Mouse (Mus musculus): ENCODE measurements around the gene Duoxa1. TPM values are rescaled to one million over a fixed set of nuclear protein-coding genes. Genes with fewer than 3 reads are reported as not detected.
"Not testable (repeated sequence)": the region's sequence is repeated elsewhere in the genome, so short reads cannot be mapped to it uniquely, and the experiment has no call there.

The Duoxa1 gene
- total RNA-seq, 1 experiment from 2014 or later, result not detected

DNA sequence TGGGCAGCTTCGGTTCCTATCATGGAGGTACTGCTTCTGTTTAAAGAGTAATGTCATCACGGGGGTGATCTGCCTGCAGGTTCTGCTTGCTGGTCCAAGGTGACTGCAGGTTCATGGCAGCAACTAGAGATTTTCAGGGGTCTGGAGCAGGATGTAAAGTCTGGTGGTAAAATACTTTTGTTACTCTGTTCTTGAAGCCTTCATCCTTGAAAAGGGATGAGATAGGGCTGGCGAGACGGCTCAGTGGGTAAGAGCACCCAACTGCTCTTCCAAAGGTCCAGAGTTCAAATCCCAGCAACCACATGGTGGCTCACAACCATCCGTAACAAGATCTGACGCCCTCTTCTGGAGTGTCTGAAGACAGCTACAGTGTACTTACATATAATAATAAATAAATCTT, 16.8 kb upstream of the Duoxa1 start:
- DNase-seq, result not testable (repeated sequence)

DNA sequence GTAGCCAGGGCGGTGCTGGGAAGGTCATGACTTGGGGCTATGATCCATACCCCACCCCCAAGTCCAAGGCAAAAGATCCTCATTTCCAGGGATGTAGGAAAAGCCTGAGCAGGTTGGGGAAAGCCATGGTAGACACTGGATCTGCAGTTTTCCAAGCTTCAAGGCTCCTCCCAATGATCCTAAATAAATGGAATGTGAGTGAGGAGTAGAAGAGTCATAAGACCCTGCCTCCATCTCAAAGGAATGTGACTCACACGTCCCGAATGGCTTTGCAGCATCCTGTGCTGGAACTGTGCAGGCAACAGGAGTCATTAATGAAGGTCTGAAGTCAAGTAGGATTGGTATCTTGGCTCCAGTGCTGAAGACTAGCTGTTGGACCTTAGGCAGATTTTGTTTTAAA, 14.5 kb upstream of the Duoxa1 start:
- no peak for DNase-seq

DNA sequence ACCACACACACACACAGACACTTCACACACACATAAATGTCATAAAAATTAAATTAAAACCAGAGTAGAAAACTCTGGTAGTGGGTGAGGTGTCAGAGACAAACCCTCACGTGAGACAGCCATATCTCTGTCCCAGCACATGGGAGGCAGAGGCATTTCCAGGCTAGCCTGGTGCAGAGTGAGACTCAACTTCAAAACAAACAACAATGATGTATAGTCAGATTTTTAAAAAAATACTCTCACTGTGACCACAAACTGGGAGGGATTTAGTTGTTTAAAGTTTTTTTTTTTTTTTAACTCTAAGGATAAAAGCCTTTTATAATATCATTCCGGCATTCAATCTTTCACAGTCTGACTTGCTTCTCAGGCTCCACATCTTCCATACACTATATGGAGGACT, 11.8 kb upstream of the Duoxa1 start:
- no peak for DNase-seq

DNA sequence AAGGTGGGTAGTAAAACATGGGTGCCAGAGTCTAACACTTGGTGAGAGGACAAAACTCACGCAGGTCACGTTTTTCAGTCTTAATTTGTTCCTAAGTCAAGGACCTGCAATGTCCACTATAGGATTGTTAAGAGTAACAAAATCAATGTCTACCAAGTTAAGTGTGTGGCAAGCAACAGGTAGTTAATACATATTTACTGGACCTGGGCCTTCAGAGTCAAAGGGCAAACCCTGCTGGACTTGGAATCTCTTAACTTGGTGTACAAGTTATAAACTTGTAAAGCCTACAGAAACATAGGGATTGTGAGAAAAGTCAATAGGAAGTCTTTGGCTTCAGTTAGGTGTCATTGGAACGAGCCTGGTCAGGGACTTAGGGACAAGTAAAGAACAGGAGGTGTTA, 11.1 kb upstream of the Duoxa1 start:
- DNase-seq, result no peak

DNA sequence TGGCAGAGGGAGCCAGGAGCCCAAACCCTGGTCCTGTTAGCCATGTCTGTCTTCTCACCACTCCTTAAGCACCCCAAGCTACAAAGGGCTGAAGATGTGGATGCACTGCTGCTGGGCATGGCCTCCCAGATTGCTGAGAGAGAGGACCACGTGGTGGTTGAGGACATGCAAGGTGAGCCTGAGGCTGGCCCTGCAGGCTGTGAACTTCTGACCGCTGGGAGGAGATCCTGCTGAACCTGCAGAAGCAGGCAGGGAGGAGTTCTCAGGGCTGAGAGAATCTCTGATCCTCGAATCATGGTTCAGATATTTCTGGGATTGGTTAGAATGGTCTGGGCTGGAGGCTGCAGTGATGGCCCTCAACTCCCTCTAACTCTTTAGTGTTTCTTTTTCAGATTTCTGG, 10.4 kb upstream of the Duoxa1 start:
- no peak for DNase-seq

DNA sequence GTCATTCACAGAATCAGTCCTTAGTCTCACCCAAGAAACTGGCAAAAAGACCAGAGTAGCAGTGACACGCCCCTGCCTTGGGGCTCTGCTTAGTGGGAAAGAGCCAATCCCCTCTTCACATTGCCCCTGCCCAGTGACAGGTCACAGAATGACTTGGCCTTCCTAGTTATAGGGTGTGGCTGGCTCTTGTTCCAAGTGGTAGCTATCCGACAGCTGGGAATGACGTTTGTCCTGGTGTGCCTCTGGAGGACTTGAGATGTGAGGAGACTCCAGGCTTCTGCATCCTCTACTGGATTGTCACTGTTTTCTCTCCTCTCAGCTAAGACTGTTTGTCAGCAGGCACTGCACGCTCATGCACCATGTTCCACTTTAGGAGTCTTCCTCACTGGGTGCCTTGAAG, 3.9 kb upstream of the Duoxa1 start:
- DNase-seq, result no peak

DNA sequence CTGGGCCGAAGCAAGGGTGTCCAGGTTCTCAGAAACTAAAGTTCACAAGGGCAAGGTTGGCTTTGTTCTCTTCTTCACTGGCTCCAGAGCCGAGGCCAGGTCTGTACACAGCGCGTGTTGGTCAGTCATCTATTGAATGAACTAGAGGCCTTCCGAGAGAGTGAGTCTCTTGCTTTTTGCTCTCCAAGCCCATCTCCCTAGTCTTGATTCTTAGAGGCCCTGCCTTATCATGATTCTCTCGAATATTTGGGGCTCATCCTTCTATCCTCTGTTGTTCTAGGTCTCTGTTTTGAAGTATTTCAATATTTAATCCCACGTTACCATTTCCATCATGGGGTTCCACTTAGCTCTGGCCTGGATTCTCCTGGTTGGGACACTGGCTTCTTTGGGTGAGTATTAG, 1.8 kb upstream of the Duoxa1 start, which contains the start of gene Duox1:
Gene Duox1, plus strand, starts transcription at position 301 of the 400 bp plus-strand sequence.
- no peak for DNase-seq

DNA sequence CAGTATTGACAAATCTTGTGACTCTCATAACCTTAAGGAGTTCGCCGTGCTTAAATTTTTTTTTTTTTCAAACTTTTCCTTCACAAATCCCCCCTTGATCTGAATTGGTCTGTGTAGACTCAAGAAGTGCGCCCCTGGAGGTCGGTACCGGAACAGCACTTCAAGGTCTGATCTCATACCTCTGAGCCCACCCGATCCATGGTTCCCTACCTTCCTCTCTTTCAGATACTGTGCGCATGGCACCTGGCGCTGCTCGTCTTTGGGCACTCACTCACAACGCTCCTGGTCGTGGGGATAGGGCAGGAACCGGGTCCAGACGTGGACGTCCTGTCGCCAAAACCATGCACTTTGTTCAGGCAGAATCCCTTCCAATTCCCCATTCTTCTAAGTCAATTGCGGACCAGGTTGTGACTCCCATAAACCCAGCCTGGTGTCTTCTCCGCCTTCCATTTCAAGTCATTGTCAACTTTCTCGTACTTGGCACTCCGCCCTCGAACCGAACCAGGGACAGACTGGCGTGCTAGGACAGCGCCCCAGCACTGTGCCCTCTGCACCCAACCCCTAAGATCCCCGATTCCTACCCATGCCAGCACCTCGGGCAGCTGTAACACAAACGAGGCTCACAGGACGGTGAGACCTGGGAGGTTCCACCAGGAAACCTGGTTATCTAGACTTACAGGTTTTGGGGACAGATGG, 660 bp downstream of the Duoxa1 start:
- peak; percentile 55 for DNase-seq

DNA sequence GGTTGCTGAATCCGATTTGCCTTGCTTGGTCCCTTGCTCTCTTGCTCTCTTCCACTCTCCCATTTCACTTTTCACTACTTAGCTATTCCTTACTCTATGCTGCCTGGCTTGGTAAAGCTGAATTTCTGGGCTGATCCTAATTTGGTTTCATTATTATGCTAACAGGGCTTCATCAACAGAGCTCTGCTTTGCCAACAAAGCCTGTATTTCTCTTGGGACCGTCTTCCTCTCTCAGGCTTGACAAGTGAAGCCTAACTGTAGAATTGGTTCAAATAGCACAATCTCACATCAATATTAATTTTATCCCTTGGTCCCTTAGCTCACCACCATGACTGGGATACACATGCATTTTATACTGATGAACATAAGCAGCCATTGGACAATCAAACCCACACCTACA, 2.0 kb downstream of the Duoxa1 start:
- no peak for DNase-seq

DNA sequence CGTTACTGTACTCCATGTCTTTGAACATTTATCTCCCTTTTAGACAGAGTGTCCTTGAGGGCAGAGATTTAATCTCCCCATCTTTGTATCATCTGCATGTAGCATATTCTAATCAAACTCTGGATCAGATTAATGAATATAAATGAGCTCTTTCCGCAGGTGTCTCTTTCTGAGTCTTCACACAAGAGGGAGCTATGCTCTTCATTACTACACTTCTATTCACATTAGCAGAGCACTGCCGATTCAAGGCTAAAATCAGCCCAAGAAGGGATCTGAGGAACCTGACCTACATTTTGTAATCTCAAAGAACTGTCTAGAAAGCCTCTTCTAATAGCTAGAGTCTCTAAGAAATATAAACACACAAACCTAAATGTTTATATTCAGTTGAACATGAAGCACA, 3.9 kb downstream of the Duoxa1 start:
- DNase-seq, result no peak

DNA sequence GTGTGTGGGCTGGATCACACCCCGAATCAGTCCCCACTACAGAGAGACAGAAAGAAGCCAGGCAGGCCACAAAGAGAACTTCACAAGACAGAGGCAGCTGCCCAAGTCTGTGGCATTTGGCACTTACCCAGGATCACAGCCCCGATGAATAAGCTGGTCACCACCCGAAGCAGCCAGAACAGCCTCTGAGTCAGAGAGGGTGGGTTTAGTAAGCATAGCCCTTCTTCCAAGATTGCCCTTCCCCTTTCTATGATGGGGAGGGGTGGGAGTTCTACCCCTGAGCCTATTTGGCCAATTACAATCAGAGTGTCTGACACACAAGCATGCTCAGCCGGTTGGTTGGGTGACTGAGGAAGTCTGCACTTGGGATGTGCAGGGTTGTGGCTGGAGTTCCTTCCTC, 7.3 kb downstream of the Duoxa1 start:
- peak; percentile 58 for DNase-seq

DNA sequence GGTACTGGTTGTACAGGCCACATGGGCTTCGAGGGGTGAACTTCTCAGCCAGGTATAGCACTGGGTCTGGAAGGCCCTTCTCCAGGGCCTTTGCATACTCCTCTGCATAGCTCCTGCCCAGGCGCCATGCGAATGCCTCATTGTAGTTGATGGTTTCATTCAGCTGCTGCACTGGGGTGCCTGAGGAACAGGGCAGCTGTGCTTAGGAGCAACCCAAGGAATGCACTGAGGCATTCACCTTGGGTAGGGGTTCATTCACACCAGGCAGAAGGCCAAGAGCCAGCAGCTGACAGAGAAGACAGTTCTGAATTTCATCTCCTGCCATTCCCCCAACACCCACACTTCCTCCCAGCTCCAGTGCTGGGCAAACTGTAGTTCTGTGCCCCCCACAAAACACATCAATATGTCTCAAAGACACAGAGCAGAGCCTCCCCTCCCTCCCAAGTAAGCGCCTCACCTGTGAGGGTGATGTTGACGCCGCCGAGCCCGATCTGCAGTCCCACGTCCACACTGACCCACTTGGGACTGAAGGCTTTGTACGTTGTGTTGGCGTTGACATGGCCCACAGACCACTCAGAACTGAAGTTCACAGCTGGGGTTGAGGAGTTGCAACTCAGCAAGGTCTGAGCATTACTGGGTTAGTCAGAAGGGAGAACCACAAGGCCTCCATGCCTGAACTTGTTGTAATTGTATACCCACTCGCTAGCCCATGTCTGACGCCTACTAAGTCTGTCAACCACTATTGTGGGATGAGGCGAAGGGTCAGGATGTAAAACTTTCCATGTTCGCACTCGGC, 8.2 kb downstream of the Duoxa1 start:
- DNase-seq, result no peak

DNA sequence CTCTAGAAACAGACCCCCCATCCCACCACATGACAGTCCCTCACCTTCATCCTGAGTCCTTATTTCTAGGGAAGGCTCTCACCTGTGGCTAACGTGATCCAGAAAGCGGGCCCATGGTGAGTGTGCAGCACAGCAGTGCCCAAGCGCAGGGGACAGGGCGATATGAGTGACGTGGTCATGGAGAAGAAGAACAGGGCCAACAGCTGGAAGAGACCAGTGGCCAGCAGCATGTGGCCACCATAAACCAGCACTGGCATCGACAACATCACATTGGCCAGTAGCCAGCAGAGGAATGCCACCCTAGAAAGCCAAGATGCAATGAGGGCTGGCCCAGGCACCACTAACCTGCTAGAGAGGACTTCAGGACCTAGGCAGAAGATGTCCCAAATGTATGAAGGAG, 9.0 kb downstream of the Duoxa1 start:
- DNase-seq, result no peak

DNA sequence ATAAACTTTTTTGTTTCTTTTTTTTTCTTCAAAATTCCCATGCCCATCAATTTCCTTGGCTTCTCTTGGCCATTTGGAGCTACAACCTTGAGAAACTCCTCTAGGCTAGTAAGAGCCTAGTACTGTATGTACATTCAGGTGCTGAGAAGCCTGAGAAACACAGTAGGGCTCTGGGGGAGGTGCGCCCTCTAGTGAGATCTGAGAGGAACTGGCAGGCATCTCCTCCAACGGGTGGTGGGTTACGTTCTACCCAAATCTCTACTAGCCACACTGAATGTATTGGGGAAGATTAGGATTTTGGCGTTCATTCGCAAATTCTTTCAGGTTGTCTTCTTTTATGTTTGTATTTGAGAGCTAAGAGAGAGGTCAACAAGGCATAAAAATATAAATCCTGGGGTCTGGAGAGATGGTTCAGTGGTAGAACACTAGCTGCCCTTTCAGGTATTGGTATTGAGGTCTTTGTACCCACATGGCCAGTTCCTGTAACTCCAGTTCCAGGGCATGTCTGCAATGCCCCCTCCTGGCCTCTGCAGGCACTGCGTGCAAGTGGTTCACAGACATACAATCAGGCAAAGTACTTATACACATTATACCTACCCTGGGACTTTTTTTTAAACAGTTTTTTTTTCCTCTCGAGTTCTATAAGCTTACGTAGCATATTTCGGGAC, 10.8 kb downstream of the Duoxa1 start:
- DNase-seq, result peak; percentile 58

DNA sequence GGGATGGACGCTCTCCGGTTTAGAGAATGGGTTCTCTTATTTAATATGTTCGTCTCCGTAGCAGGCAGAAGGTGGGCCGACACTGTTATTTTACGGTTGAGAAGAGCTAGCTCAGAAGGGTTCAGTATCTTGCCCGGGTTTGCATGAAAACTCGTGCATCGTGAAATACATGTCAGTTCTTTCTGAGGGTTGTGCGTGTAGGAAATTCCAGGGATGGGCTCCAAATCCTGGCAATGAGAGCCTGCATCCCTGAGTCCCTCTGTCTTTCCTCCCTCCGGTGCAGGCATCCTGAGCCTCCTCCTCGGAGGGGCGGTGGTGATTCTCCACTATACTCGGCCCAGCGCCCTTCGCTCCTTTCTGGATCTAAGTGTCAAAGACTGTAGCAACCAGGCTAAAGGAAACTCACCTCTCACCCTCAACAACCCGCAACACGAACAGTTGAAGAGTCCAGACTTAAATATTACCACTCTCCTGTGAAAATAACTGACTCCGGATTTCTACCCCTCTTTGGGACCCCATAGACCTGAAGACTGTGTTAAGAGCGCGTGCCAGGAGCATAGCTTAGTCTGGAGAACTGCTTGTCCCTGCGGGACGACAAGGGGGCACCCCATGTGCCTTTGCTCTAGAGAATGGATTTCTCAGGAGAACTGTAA, 11.5 kb downstream of the Duoxa1 start:
- DNase-seq, result no peak

DNA sequence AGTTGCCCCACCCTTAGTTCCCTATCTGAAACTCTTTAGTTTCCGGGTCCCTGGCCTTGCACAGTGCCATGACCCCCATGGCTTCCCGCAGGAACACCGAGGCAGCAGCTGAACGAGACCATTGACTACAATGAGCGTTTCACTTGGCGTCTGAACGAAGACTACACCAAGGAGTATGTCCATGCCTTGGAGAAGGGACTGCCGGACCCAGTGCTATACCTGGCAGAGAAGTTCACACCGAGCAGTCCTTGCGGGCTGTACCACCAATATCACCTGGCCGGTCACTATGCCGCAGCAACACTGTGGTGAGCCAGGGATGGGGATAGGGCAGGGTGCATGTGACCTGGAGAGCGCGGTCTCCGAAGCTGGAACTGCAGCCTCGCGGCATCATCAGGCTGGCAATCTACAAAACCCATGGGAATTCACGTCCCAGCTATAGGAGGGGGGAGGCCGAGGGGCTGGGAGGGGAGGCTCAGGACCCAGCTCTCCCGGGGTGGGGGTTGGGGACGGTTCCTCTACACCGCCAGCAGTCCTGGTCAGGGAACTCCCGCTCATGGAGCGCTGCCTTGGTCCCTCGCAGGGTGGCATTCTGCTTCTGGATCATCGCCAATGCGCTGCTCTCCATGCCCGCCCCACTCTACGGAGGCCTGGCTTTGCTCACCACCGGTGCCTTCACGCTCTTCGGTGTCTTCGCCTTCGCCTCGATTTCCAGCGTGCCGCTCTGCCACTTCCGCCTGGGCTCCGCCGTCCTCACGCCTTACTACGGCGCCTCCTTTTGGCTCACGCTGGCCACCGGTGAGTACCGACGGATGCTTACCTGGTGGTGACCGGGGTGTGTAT, 12.2 kb downstream of the Duoxa1 start:
- DNase-seq, result peak; percentile 47

DNA sequence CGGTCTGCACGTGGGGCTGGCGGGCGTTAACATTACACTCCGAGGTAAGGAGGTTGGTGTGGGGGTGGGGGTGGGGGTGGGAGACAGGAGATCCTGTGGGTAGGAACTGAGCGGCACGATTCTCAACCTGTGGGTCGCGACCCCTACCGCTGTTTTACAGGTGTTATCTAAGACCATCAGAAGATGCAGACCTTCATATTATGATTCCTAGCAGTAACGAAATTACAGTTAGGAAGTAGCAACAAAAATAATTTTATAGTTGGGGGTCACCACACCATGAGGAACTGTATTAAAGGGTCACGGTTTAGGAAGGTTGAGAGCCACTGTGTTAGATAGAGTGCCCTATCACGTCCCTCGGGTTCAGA, 12.9 kb downstream of the Duoxa1 start:
- no peak for DNase-seq

DNA sequence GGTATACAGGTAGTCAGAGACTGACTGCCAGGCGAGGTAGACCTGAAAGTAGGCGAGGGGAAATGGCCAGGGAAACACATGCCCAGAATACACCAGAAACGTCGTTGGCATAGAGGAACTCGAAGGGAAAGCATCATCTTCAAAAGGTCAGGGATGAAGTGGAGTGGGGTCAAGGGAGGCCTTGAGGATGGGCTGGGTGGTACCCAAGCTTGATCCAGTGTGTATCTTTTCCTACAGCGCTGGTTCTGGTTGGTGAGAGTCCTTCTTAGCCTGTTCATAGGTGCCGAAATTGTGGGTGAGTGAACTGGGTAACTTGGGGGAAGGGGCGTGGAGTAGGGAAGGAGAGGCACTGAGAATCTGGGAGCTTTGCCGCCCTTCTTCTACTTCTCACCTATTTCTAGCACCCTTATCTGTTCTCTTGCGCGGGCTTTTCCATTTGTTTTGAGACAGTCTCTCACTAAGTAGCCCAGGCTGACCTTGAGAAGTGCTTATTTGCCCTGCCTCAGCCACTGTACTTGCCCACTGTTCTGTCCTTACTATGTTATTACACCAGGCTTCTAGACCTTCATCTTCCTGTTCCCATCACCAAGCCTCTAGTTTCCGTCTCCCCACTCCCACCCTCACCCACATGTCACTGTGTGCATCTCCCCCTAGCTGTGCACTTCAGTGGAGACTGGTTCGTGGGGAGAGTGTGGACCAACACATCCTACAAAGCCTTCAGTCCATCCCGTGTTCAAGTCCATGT, 13.4 kb downstream of the Duoxa1 start:
- no peak for DNase-seq

DNA sequence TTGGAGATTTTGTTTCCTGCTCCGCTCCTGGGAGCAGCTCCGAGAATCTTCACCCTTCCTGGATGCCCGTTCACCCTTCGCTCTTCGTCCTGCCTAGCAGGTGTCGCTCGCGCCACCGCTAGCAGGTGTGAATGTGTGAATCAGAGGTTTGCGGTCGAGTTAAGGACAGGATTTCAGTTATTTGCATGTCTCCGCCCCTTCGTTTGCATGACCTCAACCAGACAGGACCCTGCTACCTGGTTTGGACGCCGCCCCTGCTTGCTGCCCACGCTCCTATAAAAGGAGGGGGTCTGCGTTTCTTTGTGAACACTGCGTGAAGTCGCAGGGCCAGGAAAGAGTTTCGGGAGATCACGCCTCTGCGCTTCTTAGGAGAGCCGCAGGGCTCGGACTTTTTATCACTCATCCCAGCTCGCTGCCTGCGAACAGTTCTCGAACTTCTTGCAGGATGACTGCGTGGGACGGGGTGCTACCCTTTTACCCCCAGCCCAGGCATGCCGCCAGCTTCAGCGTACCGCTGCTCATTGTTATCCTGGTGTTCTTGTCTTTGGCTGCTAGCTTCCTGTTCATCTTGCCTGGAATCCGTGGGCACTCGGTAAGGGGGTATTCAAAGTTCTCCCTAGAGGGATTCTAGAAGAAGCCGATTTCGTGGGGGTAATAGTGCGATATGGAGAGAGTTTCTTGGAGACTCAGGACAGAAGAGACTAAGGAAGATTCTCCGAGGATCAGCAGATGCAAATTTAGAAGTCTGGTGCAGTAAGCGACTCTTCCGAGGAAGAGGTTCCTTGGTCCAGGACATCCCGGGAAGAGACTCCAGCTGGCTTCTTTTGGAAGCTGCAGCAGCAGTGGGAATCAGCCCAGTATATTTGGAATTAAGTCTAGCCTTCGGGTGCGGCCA, 14.7 kb downstream of the Duoxa1 start, which contains the start of gene Duoxa2:
Gene Duoxa2, plus strand, starts transcription at position 305 of the 895 bp plus-strand sequence.
- DNase-seq, result peak; percentile 21

DNA sequence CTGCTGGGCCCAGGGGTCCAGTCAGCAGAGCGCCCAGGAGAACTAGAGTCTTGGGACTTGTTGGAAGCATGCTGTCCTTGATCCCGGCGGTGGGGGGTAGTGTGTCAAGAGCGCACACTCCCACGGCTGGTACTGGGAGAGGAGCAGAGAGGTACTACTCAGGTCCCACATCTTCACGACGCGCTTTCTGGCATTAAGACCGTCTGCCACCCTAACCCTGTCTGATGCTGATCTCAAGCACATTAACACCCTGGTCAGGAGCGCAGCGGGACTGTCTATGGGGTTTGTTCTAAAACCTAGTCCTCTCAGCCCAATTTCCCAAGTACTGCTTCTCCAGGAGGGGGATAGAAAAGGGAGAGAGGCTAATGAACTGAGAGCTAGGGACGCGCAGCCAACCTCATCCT, 15.4 kb downstream of the Duoxa1 start, which contains the start of gene Duox2:
Gene Duox2, minus strand, starts transcription at position 354 of the 404 bp plus-strand sequence.
- no peak for DNase-seq

All from adrenal gland, postnatal 25 days (tissue).